Mouse (Mus musculus): ENCODE data around the gene Bcat1.
"Not testable (repeated sequence)": the region's sequence is repeated elsewhere in the genome, so short reads cannot be mapped to it uniquely, and the experiment has no call there.

Gene Bcat1

GRCm38 (mm10) chr6:145093038-145093622 lies 17.1 kb upstream of the Bcat1 start:
- DNase-seq (ENCODE audit: low read depth) = not testable (repeated sequence)

- no peak for DNase-seq (ENCODE audit: low read depth)
These were observed 16.0 kb upstream of the Bcat1 start for GRCm38 (mm10) chr6:145091998-145092397.

GRCm38 (mm10) chr6:145090928-145091327 lies 14.9 kb upstream of the Bcat1 start:
- no peak for DNase-seq (ENCODE audit: low read depth)

GRCm38 (mm10) chr6:145090201-145090863 lies 14.3 kb upstream of the Bcat1 start:
- DNase-seq (ENCODE audit: low read depth) = no peak

- DNase-seq (ENCODE audit: low read depth) = no peak
These were observed 13.4 kb upstream of the Bcat1 start for GRCm38 (mm10) chr6:145089373-145089772.

GRCm38 (mm10) chr6:145088451-145089113 lies 12.6 kb upstream of the Bcat1 start:
- DNase-seq (ENCODE audit: low read depth) = peak; percentile 25

- no peak for DNase-seq (ENCODE audit: low read depth)
These were observed 8.5 kb upstream of the Bcat1 start for GRCm38 (mm10) chr6:145084343-145085117.

- DNase-seq (ENCODE audit: low read depth) = no peak
These were observed 5.7 kb upstream of the Bcat1 start for GRCm38 (mm10) chr6:145081721-145082120.

- DNase-seq (ENCODE audit: low read depth) = no peak
These were observed 3.2 kb upstream of the Bcat1 start for GRCm38 (mm10) chr6:145079087-145079759.

- no peak for DNase-seq (ENCODE audit: low read depth)
These were observed 302 bp upstream of the Bcat1 start for GRCm38 (mm10) chr6:145076286-145076685.

GRCm38 (mm10) chr6:145075088-145075547 lies 866 bp downstream of the Bcat1 start:
- DNase-seq (ENCODE audit: low read depth) = no peak

GRCm38 (mm10) chr6:145074461-145074860 lies 1.5 kb downstream of the Bcat1 start:
- DNase-seq (ENCODE audit: low read depth) = no peak

- no peak for DNase-seq (ENCODE audit: low read depth)
These were observed 6.1 kb downstream of the Bcat1 start for GRCm38 (mm10) chr6:145069921-145070320.

GRCm38 (mm10) chr6:145069397-145069796 lies 6.6 kb downstream of the Bcat1 start:
- DNase-seq (ENCODE audit: low read depth) = no peak

- DNase-seq (ENCODE audit: low read depth) = no peak
These were observed 8.3 kb downstream of the Bcat1 start for GRCm38 (mm10) chr6:145067679-145068078.

- DNase-seq (ENCODE audit: low read depth) = no peak
These were observed 9.6 kb downstream of the Bcat1 start for GRCm38 (mm10) chr6:145066416-145066815.

GRCm38 (mm10) chr6:145065301-145065845 lies 10.6 kb downstream of the Bcat1 start:
- no peak for DNase-seq (ENCODE audit: low read depth)

GRCm38 (mm10) chr6:145064104-145064503 lies 11.9 kb downstream of the Bcat1 start:
- no peak for DNase-seq (ENCODE audit: low read depth)

- DNase-seq (ENCODE audit: low read depth) = no peak
These were observed 12.6 kb downstream of the Bcat1 start for GRCm38 (mm10) chr6:145063212-145063868.

GRCm38 (mm10) chr6:145062763-145063162 lies 13.2 kb downstream of the Bcat1 start:
- DNase-seq (ENCODE audit: low read depth) = no peak

- no peak for DNase-seq (ENCODE audit: low read depth)
These were observed 14.6 kb downstream of the Bcat1 start for GRCm38 (mm10) chr6:145061361-145061760.
